ENCODE assay signal across 21 mouse cellular contexts in genomic region chr17:66912533-66912932, GRCm38 (mm10).
DNase-seq lines count a peak whose midpoint lies in the region; ATAC-seq and TF ChIP-seq lines count a peak whose summit lies in the region.
"Had no signal": no experiment of that assay in that cellular context is flagged by ENCODE, and none has a peak within 500 bp of the region (broad histone marks: within the 10 kb centered on the region; RNA-seq: fewer than 3 reads in every experiment).

No protein-coding gene starts in this region.

- no peaks in the 10 kb centered on the region for H3K4me1 ChIP-seq in hindbrain, embryonic 10.5 days (replicated peaks)
- H3K4me1 ChIP-seq in hindbrain, postnatal 0 days (ENCODE audit: insufficient read depth, low read length), result no peaks in the 10 kb centered on the region
- peaks cover 4% of the 10 kb centered on the region for H3K4me1 ChIP-seq in embryonic facial prominence, embryonic 15.5 days
- no peaks in the 10 kb centered on the region for H3K4me1 ChIP-seq in intestine, embryonic 15.5 days (replicated peaks)

- no peaks in the 10 kb centered on the region for H3K9me3 ChIP-seq in hindbrain, embryonic 10.5 days
- H3K9me3 ChIP-seq in hindbrain, postnatal 0 days (ENCODE audit: low read length), result no peaks in the 10 kb centered on the region
- no peaks in the 10 kb centered on the region for H3K9me3 ChIP-seq in embryonic facial prominence, embryonic 15.5 days (replicated peaks)
- no peaks in the 10 kb centered on the region for H3K9me3 ChIP-seq in intestine, embryonic 15.5 days
- H3K9me3 ChIP-seq: forebrain, embryonic 10.5 days; hindbrain, embryonic 12.5 days; limb, embryonic 15.5 days had no signal

- no peaks in the 10 kb centered on the region for H3K27me3 ChIP-seq in hindbrain, embryonic 10.5 days (ENCODE audit: insufficient read depth, poor library complexity, severe bottlenecking)
- H3K27me3 ChIP-seq in hindbrain, postnatal 0 days (ENCODE audit: insufficient read depth, low read length), result no peaks in the 10 kb centered on the region
- no peaks in the 10 kb centered on the region for H3K27me3 ChIP-seq in embryonic facial prominence, embryonic 15.5 days
- no peaks in the 10 kb centered on the region for H3K27me3 ChIP-seq in intestine, embryonic 15.5 days (replicated peaks)
- H3K27me3 ChIP-seq: hindbrain, embryonic 12.5 days; limb, embryonic 15.5 days had no signal

- no peaks in the 10 kb centered on the region for H3K36me3 ChIP-seq in hindbrain, embryonic 10.5 days
- H3K36me3 ChIP-seq in hindbrain, postnatal 0 days (ENCODE audit: insufficient read depth, low read length), result no peaks in the 10 kb centered on the region
- H3K36me3 ChIP-seq in embryonic facial prominence, embryonic 15.5 days, result no peaks in the 10 kb centered on the region
- H3K36me3 ChIP-seq in intestine, embryonic 15.5 days, result no peaks in the 10 kb centered on the region
- H3K36me3 ChIP-seq: forebrain, embryonic 10.5 days; hindbrain, embryonic 12.5 days; limb, embryonic 15.5 days had no signal

- no peak for ATAC-seq in hindbrain, postnatal 0 days
- ATAC-seq in embryonic facial prominence, embryonic 15.5 days (ENCODE audit: insufficient number of reproducible peaks, low FRiP score, low TSS enrichment, low read depth), result no peak
- no peak for ATAC-seq in intestine, embryonic 15.5 days
- ATAC-seq: CD4-positive, CD25-positive, alpha-beta regulatory T cell, adult 4 months; midbrain, embryonic 16.5 days had no signal

- 75% methylated on average over 6 of the region's 6 CpGs for whole genome bisulfite sequencing in hindbrain, embryonic 10.5 days
- 86% methylated on average over 6 of the region's 6 CpGs for WGBS in hindbrain, postnatal 0 days
- WGBS in embryonic facial prominence, embryonic 15.5 days, result 30% methylated on average over 6 of the region's 6 CpGs
- WGBS in intestine, embryonic 15.5 days, result 91% methylated on average over 6 of the region's 6 CpGs

- H3K9ac ChIP-seq in hindbrain, postnatal 0 days (replicated peaks; ENCODE audit: low read length), result no peak overlapping the region
- no peak overlapping the region for H3K9ac ChIP-seq in embryonic facial prominence, embryonic 15.5 days
- H3K9ac ChIP-seq in intestine, embryonic 15.5 days, result no peak overlapping the region
- H3K9ac ChIP-seq: hindbrain, embryonic 12.5 days; limb, embryonic 15.5 days had no signal

- no peak overlapping the region for H3K4me2 ChIP-seq in hindbrain, postnatal 0 days (ENCODE audit: low read depth, low read length)
- H3K4me2 ChIP-seq in embryonic facial prominence, embryonic 15.5 days (replicated peaks), result 0 out of 2 replicates have a peak overlapping the region, but pooled peaks have one; percentile 6
- no peak overlapping the region for H3K4me2 ChIP-seq in intestine, embryonic 15.5 days (replicated peaks)
- H3K4me2 ChIP-seq: hindbrain, embryonic 12.5 days; limb, embryonic 15.5 days had no signal

- no peak overlapping the region for H3K4me3 ChIP-seq in hindbrain, embryonic 10.5 days
- H3K4me3 ChIP-seq in hindbrain, postnatal 0 days (ENCODE audit: low read length), result no peak overlapping the region
- H3K4me3 ChIP-seq in embryonic facial prominence, embryonic 15.5 days (replicated peaks), result no peak overlapping the region
- no peak overlapping the region for H3K4me3 ChIP-seq in intestine, embryonic 15.5 days (replicated peaks)
- H3K4me3 ChIP-seq: forebrain, embryonic 10.5 days; hindbrain, embryonic 12.5 days; limb, embryonic 15.5 days had no signal

- DNase-seq in hindbrain, embryonic 10.5 days (ENCODE audit: low spot score), result peak; percentile 8
- DNase-seq in hindbrain, postnatal 0 days (ENCODE audit: low spot score), result no peak
- peak; percentile 13 for DNase-seq in embryo, embryonic 11.5 days (ENCODE audit: low read depth, low spot score)
- peak; percentile 10 for DNase-seq in mesoderm, embryonic 11.5 days (ENCODE audit: low read depth, low spot score)
- DNase-seq in frontal cortex, adult 2 months (ENCODE audit: extremely low spot score in 1 of 2, low spot score in 1 of 2), result no peak
- DNase-seq in spleen, postnatal 14 days (ENCODE audit: low spot score in 2 of 2), result no peak
- DNase-seq: adrenal gland, postnatal 14 days; cerebellum, adult 9-11 months; gastrocnemius, postnatal 25 days; kidney, adult 9 months; kidney, postnatal 4 days; lung, postnatal 10 days; right cerebral cortex, postnatal 4 days; thymus, postnatal 36 days had no signal

- no peak overlapping the region for H3K27ac ChIP-seq in hindbrain, embryonic 10.5 days
- no peak overlapping the region for H3K27ac ChIP-seq in hindbrain, postnatal 0 days
- H3K27ac ChIP-seq in embryonic facial prominence, embryonic 15.5 days (replicated peaks), result no peak overlapping the region
- H3K27ac ChIP-seq in intestine, embryonic 15.5 days, result no peak overlapping the region
- H3K27ac ChIP-seq: forebrain, embryonic 10.5 days; hindbrain, embryonic 12.5 days; limb, embryonic 15.5 days had no signal

- TF ChIP-seq CTCF in hindbrain, postnatal 0 days (IDR thresholded peaks at IDR 0.05; ENCODE audit: low read depth), result no peak

Comparison
In these comparisons a context has a peak if more than half of its experiments do, and no peak if none do; other contexts are left out.
1. DNase-seq: peak in hindbrain, embryonic 10.5 days (single experiment), embryo, embryonic 11.5 days (single experiment) and mesoderm, embryonic 11.5 days (single experiment); none in hindbrain, postnatal 0 days (single experiment), frontal cortex, adult 2 months (0 of 2) and spleen, postnatal 14 days (0 of 2).